Mouse (Mus musculus): ENCODE results near the gene Lmf2. TPM values are rescaled to one million over a fixed set of nuclear protein-coding genes. Genes with fewer than 3 reads are reported as not detected.

Lmf2 gene
- polyA plus RNA-seq, 1 experiment from 2014 or later, result 47.3 TPM

DNA sequence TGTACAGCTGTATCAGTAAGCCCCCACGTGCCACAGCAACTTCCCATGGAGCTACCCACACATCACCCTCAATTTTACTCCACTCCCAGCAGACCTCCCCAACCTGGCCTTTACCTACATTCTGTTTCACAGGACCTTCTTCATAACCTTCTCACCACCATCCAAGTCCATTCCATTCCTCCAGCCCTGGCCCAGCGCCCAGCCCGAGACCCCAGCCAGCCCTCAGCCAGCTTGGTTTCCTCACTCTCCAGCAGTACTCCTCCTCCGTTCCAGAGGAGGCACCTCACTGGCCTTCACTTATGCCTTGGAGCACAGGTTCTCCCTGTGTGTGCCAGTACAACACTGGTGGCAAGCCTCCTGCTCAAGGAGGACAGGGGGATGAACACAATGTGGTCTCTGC, 42.1 kb downstream of the Lmf2 start:
- no peak for ATAC-seq (ENCODE audit: low FRiP score)
- 0 out of 2 replicates have a peak overlapping the region, but pooled peaks have one; percentile 96 for H3K9ac ChIP-seq
- no peaks in the 10 kb centered on the region for H3K27me3 ChIP-seq
- no peak overlapping the region for H3K27ac ChIP-seq
- H3K4me3 ChIP-seq, result peak overlapping the region; percentile 98; the same call in 1 of the 2 replicates
- H3K4me2 ChIP-seq (replicated peaks), result peak overlapping the region; percentile 95
- H3K9me3 ChIP-seq (replicated peaks), result no peaks in the 10 kb centered on the region
- WGBS, result 78% methylated on average over 4 of the region's 4 CpGs
- peaks cover 39% of the 10 kb centered on the region for H3K4me1 ChIP-seq
- H3K36me3 ChIP-seq, result no peaks in the 10 kb centered on the region

- WGBS, result 79% methylated on average over 6 of the region's 6 CpGs
- H3K27ac ChIP-seq, result no peak overlapping the region
- ATAC-seq (ENCODE audit: low FRiP score), result no peak
- no peak overlapping the region for H3K4me3 ChIP-seq
- no peaks in the 10 kb centered on the region for H3K9me3 ChIP-seq (replicated peaks)
- peaks cover 36% of the 10 kb centered on the region for H3K4me1 ChIP-seq
- peaks cover 26% of the 10 kb centered on the region for H3K36me3 ChIP-seq
- H3K9ac ChIP-seq, result no peak overlapping the region
- no peak overlapping the region for H3K4me2 ChIP-seq (replicated peaks)
- H3K27me3 ChIP-seq, result no peaks in the 10 kb centered on the region
These were observed 45.4 kb downstream of the Lmf2 start for GRCm38 (mm10) chr15:89309962-89310498.

DNA sequence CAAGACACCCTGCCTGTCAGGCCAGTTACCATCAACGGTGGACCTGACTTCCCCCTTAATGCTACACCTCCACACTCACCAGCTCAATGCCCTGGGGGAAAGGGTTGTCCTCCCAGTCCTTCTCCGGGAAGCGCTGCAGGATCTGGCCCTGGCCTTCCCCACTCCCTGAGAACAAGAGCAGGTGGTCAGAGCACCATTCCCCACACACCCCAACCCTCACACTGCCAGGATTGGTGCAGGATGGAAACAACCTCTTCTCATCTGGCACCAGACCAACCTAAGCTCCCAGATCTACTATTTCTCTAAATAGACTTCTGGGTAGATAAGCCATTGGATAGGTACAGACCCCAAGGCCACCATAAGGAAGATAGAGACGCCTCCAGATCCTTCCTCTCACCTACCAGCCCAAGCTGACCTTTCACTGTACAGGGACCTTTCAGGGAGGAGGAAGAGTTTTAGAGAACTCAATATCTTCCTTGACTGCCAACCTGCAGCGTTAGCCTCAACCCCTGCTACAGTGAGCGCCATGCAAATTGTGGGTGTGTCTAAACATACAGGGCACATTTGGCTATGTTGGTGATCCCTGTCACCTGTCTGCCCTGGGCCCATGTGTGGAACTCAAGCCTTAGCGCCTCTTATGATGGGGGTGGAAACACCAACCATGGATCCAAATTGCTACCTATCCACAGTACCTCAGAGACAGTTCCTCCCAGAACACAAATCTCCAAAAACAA, 46.9 kb downstream of the Lmf2 start:
- no peaks in the 10 kb centered on the region for H3K9me3 ChIP-seq (replicated peaks)
- H3K36me3 ChIP-seq, result peaks cover 41% of the 10 kb centered on the region
- H3K4me3 ChIP-seq, result no peak overlapping the region
- H3K27ac ChIP-seq, result no peak overlapping the region
- ATAC-seq (ENCODE audit: low FRiP score), result no peak
- 90% methylated on average over 7 of the region's 7 CpGs for WGBS
- H3K27me3 ChIP-seq, result no peaks in the 10 kb centered on the region
- H3K9ac ChIP-seq, result no peak overlapping the region
- peaks cover 26% of the 10 kb centered on the region for H3K4me1 ChIP-seq
- H3K4me2 ChIP-seq (replicated peaks), result no peak overlapping the region

- Histone ChIP-seq H3K4me2 (replicated peaks) (no peak overlapping the region), H3K27me3 (no peaks in the 10 kb centered on the region), H3K9me3 (replicated peaks) (no peaks in the 10 kb centered on the region), H3K27ac (no peak overlapping the region), H3K9ac (no peak overlapping the region), H3K36me3 (peaks cover 52% of the 10 kb centered on the region), H3K4me1 (peaks cover 17% of the 10 kb centered on the region; the same call in 1 of the 2 replicates), H3K4me3 (no peak overlapping the region)
- no peak for ATAC-seq (ENCODE audit: low FRiP score)
- WGBS, result 94% methylated on average over 13 of the region's 13 CpGs
These were observed 48.0 kb downstream of the Lmf2 start for GRCm38 (mm10) chr15:89307461-89307860.

DNA sequence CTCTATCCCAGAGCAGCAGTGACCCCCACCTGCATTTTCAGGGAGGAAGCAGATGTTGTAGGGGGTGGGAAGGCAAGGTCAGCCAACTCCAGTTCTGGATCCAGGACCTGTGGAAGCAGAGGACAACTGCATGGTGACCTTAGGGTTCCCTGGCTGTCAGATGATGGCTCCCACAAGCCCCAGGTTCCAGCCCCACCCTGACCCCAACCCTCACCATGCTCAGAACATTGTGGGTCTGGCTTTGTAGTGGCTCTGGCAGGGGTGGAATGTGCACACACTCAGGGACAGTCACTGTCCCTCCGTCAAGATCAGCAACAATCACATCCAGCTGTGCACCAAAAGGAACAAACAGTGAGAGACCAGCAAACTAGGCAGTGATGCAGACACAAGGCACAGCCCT, 49.5 kb downstream of the Lmf2 start:
- peaks cover 67% of the 10 kb centered on the region for H3K36me3 ChIP-seq
- H3K27me3 ChIP-seq, result no peaks in the 10 kb centered on the region
- no peak overlapping the region for H3K4me3 ChIP-seq
- peaks cover 13% of the 10 kb centered on the region; the same call in 1 of the 2 replicates for H3K4me1 ChIP-seq
- ATAC-seq (ENCODE audit: low FRiP score), result no peak
- 64% methylated on average over 1 of the region's 1 CpGs for WGBS
- no peak overlapping the region for H3K4me2 ChIP-seq (replicated peaks)
- no peak overlapping the region for H3K9ac ChIP-seq
- no peaks in the 10 kb centered on the region for H3K9me3 ChIP-seq (replicated peaks)
- no peak overlapping the region for H3K27ac ChIP-seq

Small RNA genes within 50 kb of the gene (microRNA-seq; reads per million reads assigned to microRNA genes)
- gene Mir6959, result not detected

Other genes with a start within 250 kb of the Lmf2 start
- 22.3 and 22.8 TPM in 2 replicates for gene Tubgcp6, start 232.5 kb downstream of the Lmf2 start, polyA plus RNA-seq (2016; fragmentation: Nextera tagmentation; extraction: Ambion mirVana)
- gene Hdac10, start 227.0 kb downstream of the Lmf2 start, polyA plus RNA-seq (2016; fragmentation: Nextera tagmentation; extraction: Ambion mirVana), result 18.8 and 22.0 TPM in 2 replicates
- gene Mapk12, start 215.0 kb downstream of the Lmf2 start, polyA plus RNA-seq (2016; fragmentation: Nextera tagmentation; extraction: Ambion mirVana), result 10.0 and 11.4 TPM in 2 replicates
- 39.0 and 41.9 TPM in 2 replicates for gene Mapk11, start 206.0 kb downstream of the Lmf2 start, polyA plus RNA-seq (2016; fragmentation: Nextera tagmentation; extraction: Ambion mirVana)
- gene Plxnb2, start 174.9 kb downstream of the Lmf2 start, polyA plus RNA-seq (2016; fragmentation: Nextera tagmentation; extraction: Ambion mirVana), result 167 and 169 TPM in 2 replicates
- gene Dennd6b, start 159.2 kb downstream of the Lmf2 start, polyA plus RNA-seq (2016; fragmentation: Nextera tagmentation; extraction: Ambion mirVana), result 54.6 and 57.7 TPM in 2 replicates
- gene Ppp6r2, start 144.1 kb downstream of the Lmf2 start, polyA plus RNA-seq (2016; fragmentation: Nextera tagmentation; extraction: Ambion mirVana), result 62.3 and 65.2 TPM in 2 replicates
- gene Sbf1, start 40.3 kb downstream of the Lmf2 start, polyA plus RNA-seq (2016; fragmentation: Nextera tagmentation; extraction: Ambion mirVana), result 81.1 and 95.5 TPM in 2 replicates
- not detected in 2 replicates for gene Adm2, start 32.9 kb downstream of the Lmf2 start, polyA plus RNA-seq (2016; fragmentation: Nextera tagmentation; extraction: Ambion mirVana)
- not detected in 2 replicates for gene Miox, start 21.3 kb downstream of the Lmf2 start, polyA plus RNA-seq (2016; fragmentation: Nextera tagmentation; extraction: Ambion mirVana)
- gene Ncaph2, start 60 bp upstream of the Lmf2 start, polyA plus RNA-seq (2016; fragmentation: Nextera tagmentation; extraction: Ambion mirVana), result 140 and 151 TPM in 2 replicates
- gene Sco2, start 18.2 kb upstream of the Lmf2 start, polyA plus RNA-seq (2016; fragmentation: Nextera tagmentation; extraction: Ambion mirVana), result 4.9 and 6.5 TPM in 2 replicates
- gene Tymp, start 21.4 kb upstream of the Lmf2 start, polyA plus RNA-seq (2016; fragmentation: Nextera tagmentation; extraction: Ambion mirVana), result 1.4 and 1.6 TPM in 2 replicates
- 2.6 and 3.2 TPM in 2 replicates for gene Odf3b, start 23.6 kb upstream of the Lmf2 start, polyA plus RNA-seq (2016; fragmentation: Nextera tagmentation; extraction: Ambion mirVana)
- gene Klhdc7b, start 29.3 kb upstream of the Lmf2 start, polyA plus RNA-seq (2016; fragmentation: Nextera tagmentation; extraction: Ambion mirVana), result not detected in 2 replicates
- gene Syce3, start 54.8 kb upstream of the Lmf2 start, polyA plus RNA-seq (2016; fragmentation: Nextera tagmentation; extraction: Ambion mirVana), result not detected in 2 replicates
- 1.2 TPM in 2 replicates for gene Cpt1b, start 70.2 kb upstream of the Lmf2 start, polyA plus RNA-seq (2016; fragmentation: Nextera tagmentation; extraction: Ambion mirVana)
- gene C730034F03Rik, start 73.9 kb upstream of the Lmf2 start, polyA plus RNA-seq (2016; fragmentation: Nextera tagmentation; extraction: Ambion mirVana), result 4.1 and 4.6 TPM in 2 replicates
- gene Gm44502, start 74.0 kb upstream of the Lmf2 start, polyA plus RNA-seq (2016; fragmentation: Nextera tagmentation; extraction: Ambion mirVana), result not detected in 2 replicates
- gene Chkb, start 74.2 kb upstream of the Lmf2 start, polyA plus RNA-seq (2016; fragmentation: Nextera tagmentation; extraction: Ambion mirVana), result 67.4 and 72.0 TPM in 2 replicates
- gene Mapk8ip2, start 98.3 kb upstream of the Lmf2 start, polyA plus RNA-seq (2016; fragmentation: Nextera tagmentation; extraction: Ambion mirVana), result 53.3 and 56.7 TPM in 2 replicates
- gene Arsa, start 121.8 kb upstream of the Lmf2 start, polyA plus RNA-seq (2016; fragmentation: Nextera tagmentation; extraction: Ambion mirVana), result 19.5 and 19.8 TPM in 2 replicates
- gene Shank3, start 144.0 kb upstream of the Lmf2 start, polyA plus RNA-seq (2016; fragmentation: Nextera tagmentation; extraction: Ambion mirVana), result 7.5 and 8.1 TPM in 2 replicates
- 1.2 and 1.3 TPM in 2 replicates for gene Acr, start 212.7 kb upstream of the Lmf2 start, polyA plus RNA-seq (2016; fragmentation: Nextera tagmentation; extraction: Ambion mirVana)
- gene Rabl2, start 236.3 kb upstream of the Lmf2 start, polyA plus RNA-seq (2016; fragmentation: Nextera tagmentation; extraction: Ambion mirVana), result 61.3 and 71.5 TPM in 2 replicates